Mouse (Mus musculus): Measurements from ENCODE around the gene Sh3bgrl2. TPM values are rescaled to one million over a fixed set of nuclear protein-coding genes. Genes with fewer than 3 reads are reported as not detected.

Sh3bgrl2 gene
- polyA plus RNA-seq, 1 experiment from 2014 or later: 5.6 TPM

GRCm38 (mm10) chr9:83579049-83579448 lies 30.9 kb downstream of the Sh3bgrl2 start:
- no peak overlapping the region for H3K4me3 ChIP-seq
- DNase-seq (ENCODE audit: low spot score): no peak
- 83% methylated on average over 4 of the region's 4 CpGs for WGBS
- H3K27ac ChIP-seq: no peak overlapping the region
- no peaks in the 10 kb centered on the region for H3K9me3 ChIP-seq
- H3K27me3 ChIP-seq (ENCODE audit: insufficient read depth, poor library complexity, severe bottlenecking): no peaks in the 10 kb centered on the region
- H3K36me3 ChIP-seq: no peaks in the 10 kb centered on the region
- H3K4me1 ChIP-seq (replicated peaks): no peaks in the 10 kb centered on the region

- no peak overlapping the region for H3K27ac ChIP-seq
- H3K4me1 ChIP-seq (replicated peaks): no peaks in the 10 kb centered on the region
- no peak overlapping the region for H3K4me3 ChIP-seq
- WGBS: 78% methylated on average over 7 of the region's 7 CpGs
- no peak for DNase-seq (ENCODE audit: low spot score)
- H3K27me3 ChIP-seq (ENCODE audit: insufficient read depth, poor library complexity, severe bottlenecking): no peaks in the 10 kb centered on the region
- H3K36me3 ChIP-seq: no peaks in the 10 kb centered on the region
- H3K9me3 ChIP-seq: no peaks in the 10 kb centered on the region
These were observed 34.6 kb downstream of the Sh3bgrl2 start for GRCm38 (mm10) chr9:83582748-83583147.

GRCm38 (mm10) chr9:83586316-83587050 lies 38.4 kb downstream of the Sh3bgrl2 start:
- Histone ChIP-seq H3K4me1 (replicated peaks) (peaks cover 16% of the 10 kb centered on the region), H3K4me3 (no peak overlapping the region), H3K9me3 (no peaks in the 10 kb centered on the region), H3K27ac (no peak overlapping the region), H3K27me3 (ENCODE audit: insufficient read depth, poor library complexity, severe bottlenecking) (no peaks in the 10 kb centered on the region), H3K36me3 (no peaks in the 10 kb centered on the region)
- no peak for DNase-seq (ENCODE audit: low spot score)
- 92% methylated on average over 17 of the region's 17 CpGs for WGBS

- Histone ChIP-seq H3K27ac (no peak overlapping the region), H3K27me3 (ENCODE audit: insufficient read depth, poor library complexity, severe bottlenecking) (no peaks in the 10 kb centered on the region), H3K9me3 (no peaks in the 10 kb centered on the region), H3K36me3 (no peaks in the 10 kb centered on the region), H3K4me3 (no peak overlapping the region), H3K4me1 (replicated peaks) (peaks cover 16% of the 10 kb centered on the region)
- DNase-seq (ENCODE audit: low spot score): no peak
- WGBS: 91% methylated on average over 9 of the region's 9 CpGs
These were observed 39.0 kb downstream of the Sh3bgrl2 start for GRCm38 (mm10) chr9:83587116-83587515.

- WGBS: 94% methylated on average over 2 of the region's 2 CpGs
- Histone ChIP-seq H3K36me3 (no peaks in the 10 kb centered on the region), H3K9me3 (no peaks in the 10 kb centered on the region), H3K27me3 (ENCODE audit: insufficient read depth, poor library complexity, severe bottlenecking) (no peaks in the 10 kb centered on the region), H3K4me3 (no peak overlapping the region), H3K4me1 (replicated peaks) (peaks cover 16% of the 10 kb centered on the region), H3K27ac (no peak overlapping the region)
- no peak for DNase-seq (ENCODE audit: low spot score)
These were observed 40.9 kb downstream of the Sh3bgrl2 start for GRCm38 (mm10) chr9:83589063-83589462.

GRCm38 (mm10) chr9:83589680-83590467 lies 41.7 kb downstream of the Sh3bgrl2 start:
- Histone ChIP-seq H3K27me3 (ENCODE audit: insufficient read depth, poor library complexity, severe bottlenecking) (no peaks in the 10 kb centered on the region), H3K4me1 (replicated peaks) (peaks cover 16% of the 10 kb centered on the region), H3K36me3 (no peaks in the 10 kb centered on the region), H3K9me3 (no peaks in the 10 kb centered on the region), H3K4me3 (no peak overlapping the region), H3K27ac (0 out of 2 replicates have a peak overlapping the region, but pooled peaks have one; percentile 45)
- no peak for DNase-seq (ENCODE audit: low spot score)
- WGBS: 67% methylated on average over 14 of the region's 14 CpGs

- peaks cover 16% of the 10 kb centered on the region for H3K4me1 ChIP-seq (replicated peaks)
- H3K36me3 ChIP-seq: no peaks in the 10 kb centered on the region
- no peak for DNase-seq (ENCODE audit: low spot score)
- no peak overlapping the region for H3K27ac ChIP-seq
- 85% methylated on average over 10 of the region's 10 CpGs for WGBS
- H3K9me3 ChIP-seq: no peaks in the 10 kb centered on the region
- no peak overlapping the region for H3K4me3 ChIP-seq
- H3K27me3 ChIP-seq (ENCODE audit: insufficient read depth, poor library complexity, severe bottlenecking): no peaks in the 10 kb centered on the region
These were observed 43.8 kb downstream of the Sh3bgrl2 start for GRCm38 (mm10) chr9:83591848-83592456.

- no peaks in the 10 kb centered on the region for H3K36me3 ChIP-seq
- WGBS: 89% methylated on average over 5 of the region's 5 CpGs
- no peak for DNase-seq (ENCODE audit: low spot score)
- no peak overlapping the region for H3K27ac ChIP-seq
- H3K9me3 ChIP-seq: no peaks in the 10 kb centered on the region
- no peaks in the 10 kb centered on the region for H3K27me3 ChIP-seq (ENCODE audit: insufficient read depth, poor library complexity, severe bottlenecking)
- H3K4me3 ChIP-seq: no peak overlapping the region
- peaks cover 14% of the 10 kb centered on the region for H3K4me1 ChIP-seq (replicated peaks)
These were observed 45.7 kb downstream of the Sh3bgrl2 start for GRCm38 (mm10) chr9:83593811-83594210.

- no peaks in the 10 kb centered on the region for H3K36me3 ChIP-seq
- 93% methylated on average over 6 of the region's 6 CpGs for WGBS
These were observed 48.0 kb downstream of the Sh3bgrl2 start for GRCm38 (mm10) chr9:83596132-83596531.

GRCm38 (mm10) chr9:83596646-83597481 lies 48.7 kb downstream of the Sh3bgrl2 start:
- no peaks in the 10 kb centered on the region for H3K27me3 ChIP-seq (ENCODE audit: insufficient read depth, poor library complexity, severe bottlenecking)
- no peaks in the 10 kb centered on the region for H3K9me3 ChIP-seq
- no peak overlapping the region for H3K4me3 ChIP-seq
- H3K36me3 ChIP-seq: no peaks in the 10 kb centered on the region
- peaks cover 14% of the 10 kb centered on the region for H3K4me1 ChIP-seq (replicated peaks)
- WGBS: 84% methylated on average over 13 of the region's 13 CpGs
- H3K27ac ChIP-seq: no peak overlapping the region
- no peak for DNase-seq (ENCODE audit: low spot score)

More at GRCm38 (mm10) chr9:83596132-83596531, 48.0 kb downstream of the Sh3bgrl2 start:
- Histone ChIP-seq H3K27me3 (ENCODE audit: insufficient read depth, poor library complexity, severe bottlenecking) (no peaks in the 10 kb centered on the region), H3K4me3 (no peak overlapping the region), H3K9me3 (no peaks in the 10 kb centered on the region), H3K4me1 (replicated peaks) (peaks cover 11% of the 10 kb centered on the region), H3K27ac (no peak overlapping the region)
- DNase-seq (ENCODE audit: low spot score): no peak

- H3K4me1 ChIP-seq (replicated peaks): peaks cover 23% of the 10 kb centered on the region
- no peaks in the 10 kb centered on the region for H3K9me3 ChIP-seq
- DNase-seq (ENCODE audit: low spot score): no peak
- no peak overlapping the region for H3K27ac ChIP-seq
- H3K36me3 ChIP-seq: no peaks in the 10 kb centered on the region
- no peaks in the 10 kb centered on the region for H3K27me3 ChIP-seq (ENCODE audit: insufficient read depth, poor library complexity, severe bottlenecking)
- WGBS: 86% methylated on average over 7 of the region's 7 CpGs
- no peak overlapping the region for H3K4me3 ChIP-seq
These were observed 49.9 kb downstream of the Sh3bgrl2 start for GRCm38 (mm10) chr9:83598047-83598446.

GRCm38 (mm10) chr9:83599505-83599904 lies 51.4 kb downstream of the Sh3bgrl2 start:
- no peak overlapping the region for H3K27ac ChIP-seq
- WGBS: 80% methylated on average over 6 of the region's 6 CpGs
- DNase-seq (ENCODE audit: low spot score): no peak
- H3K36me3 ChIP-seq: no peaks in the 10 kb centered on the region
- no peak overlapping the region for H3K4me3 ChIP-seq
- peaks cover 38% of the 10 kb centered on the region for H3K4me1 ChIP-seq (replicated peaks)
- H3K9me3 ChIP-seq: no peaks in the 10 kb centered on the region
- H3K27me3 ChIP-seq (ENCODE audit: insufficient read depth, poor library complexity, severe bottlenecking): no peaks in the 10 kb centered on the region

Data from hindbrain, embryonic 10.5 days (tissue).